Mouse (Mus musculus): ENCODE measurements at regions not wholly inside any gene's neighbourhood (a gene's known extent, or its start where the extent isn't known, plus 50 kb on each side); places are given as distances from the start of the nearest gene placed in this dataset.

DNA sequence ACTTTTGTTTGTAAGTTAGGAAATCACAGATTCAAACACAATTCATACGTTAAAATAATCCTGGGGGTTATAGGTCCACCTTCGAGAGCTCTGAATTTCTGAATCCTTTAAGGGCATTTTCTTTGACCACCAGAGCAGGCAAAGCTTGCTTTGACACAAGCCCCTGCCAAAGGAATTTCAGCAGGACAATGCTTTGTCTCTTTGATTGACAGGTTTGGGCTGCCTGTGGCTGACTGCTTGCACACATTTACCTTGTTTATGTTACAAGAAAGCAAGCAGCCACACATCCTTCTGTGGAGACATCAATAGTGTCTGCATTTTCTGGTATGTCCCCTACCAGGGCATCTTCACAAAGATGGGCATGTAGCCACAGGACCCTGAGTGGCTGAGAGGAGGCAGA, 228.5 kb downstream of the Dcdc2c start:
- WGBS: 45% methylated on average over 2 of the region's 2 CpGs

DNA sequence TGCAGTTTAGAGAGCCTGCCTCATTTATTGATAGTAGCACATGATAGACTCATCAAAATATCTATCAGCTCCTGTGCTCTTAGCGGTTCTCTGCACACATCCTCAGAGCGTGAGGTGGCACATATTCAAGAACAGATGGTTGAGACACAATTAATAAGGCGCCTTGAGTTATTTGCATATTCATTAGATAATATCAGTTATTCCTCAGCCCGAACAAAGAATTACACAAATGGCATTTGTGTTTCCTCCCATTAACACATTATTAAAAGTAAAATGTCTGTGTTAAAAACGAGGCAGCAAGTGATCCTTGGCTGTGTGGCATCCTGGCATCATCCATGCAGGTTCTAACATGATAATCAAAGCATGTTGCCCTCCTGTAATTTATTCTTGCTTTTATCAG, 243.0 kb downstream of the Dcdc2c start:
- TF ChIP-seq EP300 (optimal IDR thresholded peaks at IDR 0.05) (no peak), CTCF (IDR thresholded peaks at IDR 0.05; ENCODE audit: low read depth) (no peak)
- H3K27me3 ChIP-seq (ENCODE audit: control insufficient read depth, insufficient read depth, low read length): no peaks in the 10 kb centered on the region
- WGBS: 76% methylated on average over 5 of the region's 5 CpGs
- DNase-seq (ENCODE audit: low spot score) (no peak), ATAC-seq (ENCODE audit: low FRiP score, low TSS enrichment) (no peak)
- no peak overlapping the region for H3K27ac ChIP-seq (replicated peaks)
- H3K4me1 ChIP-seq (replicated peaks; ENCODE audit: control insufficient read depth, insufficient read depth): no peaks in the 10 kb centered on the region
- H3K9me3 ChIP-seq (ENCODE audit: control insufficient read depth, low read length): no peaks in the 10 kb centered on the region
- no peak overlapping the region for H3K4me3 ChIP-seq (ENCODE audit: low read depth, low read length)
- H3K36me3 ChIP-seq (ENCODE audit: control insufficient read depth, insufficient read depth, low read length): no peaks in the 10 kb centered on the region
- no peak overlapping the region for H3K9ac ChIP-seq (ENCODE audit: low read length)
- no peak overlapping the region for H3K4me2 ChIP-seq (replicated peaks; ENCODE audit: low read depth)

More for the DNA sequence above, 228.5 kb downstream of the Dcdc2c start:
- DNase-seq (ENCODE audit: low spot score) (no peak), ATAC-seq (ENCODE audit: low FRiP score, low TSS enrichment) (no peak)
- no peak overlapping the region for H3K27ac ChIP-seq (replicated peaks)
- no peaks in the 10 kb centered on the region for H3K36me3 ChIP-seq (ENCODE audit: control insufficient read depth, insufficient read depth, low read length)
- H3K4me2 ChIP-seq (replicated peaks; ENCODE audit: low read depth): no peak overlapping the region
- no peaks in the 10 kb centered on the region for H3K9me3 ChIP-seq (ENCODE audit: control insufficient read depth, low read length)
- no peak overlapping the region for H3K4me3 ChIP-seq (ENCODE audit: low read depth, low read length)
- no peak for TF ChIP-seq CTCF (IDR thresholded peaks at IDR 0.05; ENCODE audit: low read depth)
- no peak overlapping the region for H3K9ac ChIP-seq (ENCODE audit: low read length)
- H3K4me1 ChIP-seq (replicated peaks; ENCODE audit: control insufficient read depth, insufficient read depth): no peaks in the 10 kb centered on the region
- H3K27me3 ChIP-seq (ENCODE audit: control insufficient read depth, insufficient read depth, low read length): no peaks in the 10 kb centered on the region

- TF ChIP-seq CTCF (IDR thresholded peaks at IDR 0.05; ENCODE audit: low read depth) (no peak), EP300 (optimal IDR thresholded peaks at IDR 0.05) (no peak)
- H3K4me1 ChIP-seq (replicated peaks; ENCODE audit: control insufficient read depth, insufficient read depth): no peaks in the 10 kb centered on the region
- H3K27ac ChIP-seq (replicated peaks): no peak overlapping the region
- no peaks in the 10 kb centered on the region for H3K36me3 ChIP-seq (ENCODE audit: control insufficient read depth, insufficient read depth, low read length)
- ATAC-seq (ENCODE audit: low FRiP score, low TSS enrichment) (no peak), DNase-seq (ENCODE audit: low spot score) (no peak)
- H3K9ac ChIP-seq (ENCODE audit: low read length): no peak overlapping the region
- no peak overlapping the region for H3K4me3 ChIP-seq (ENCODE audit: low read depth, low read length)
- 71% methylated on average over 2 of the region's 2 CpGs for WGBS
- H3K9me3 ChIP-seq (ENCODE audit: control insufficient read depth, low read length): no peaks in the 10 kb centered on the region
- H3K4me2 ChIP-seq (replicated peaks; ENCODE audit: low read depth): no peak overlapping the region
- H3K27me3 ChIP-seq (ENCODE audit: control insufficient read depth, insufficient read depth, low read length): no peaks in the 10 kb centered on the region
These were observed 250.1 kb downstream of the Dcdc2c start for GRCm38 (mm10) chr12:28302038-28302581.

DNA sequence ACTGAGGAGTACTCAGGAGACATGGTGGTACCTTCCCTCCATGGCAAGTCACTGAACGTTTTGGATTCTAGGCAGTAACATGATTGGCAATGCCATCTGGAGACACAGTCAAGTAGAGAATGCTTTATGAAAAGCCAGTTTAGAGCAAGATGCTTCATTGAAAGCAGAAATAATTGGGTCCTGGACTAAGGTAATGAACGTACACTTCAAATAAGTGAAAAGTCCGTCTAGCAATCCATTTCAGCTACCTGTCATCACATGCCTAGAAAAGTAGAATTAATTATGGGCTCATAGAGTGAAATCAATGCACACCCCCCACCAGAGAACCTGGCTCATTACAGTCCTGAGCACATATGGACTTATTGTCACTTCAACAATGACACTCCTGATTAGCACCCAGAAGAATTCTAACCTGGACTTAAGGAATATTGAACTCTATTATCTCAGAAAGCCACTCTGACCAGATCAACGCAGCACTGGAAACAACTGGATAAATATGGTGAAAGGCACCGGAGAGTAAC, 263.8 kb downstream of the Dcdc2c start:
- Histone ChIP-seq H3K4me3 (ENCODE audit: low read depth, low read length) (no peak overlapping the region), H3K9ac (ENCODE audit: low read length) (no peak overlapping the region), H3K4me1 (replicated peaks; ENCODE audit: control insufficient read depth, insufficient read depth) (no peaks in the 10 kb centered on the region), H3K4me2 (replicated peaks; ENCODE audit: low read depth) (no peak overlapping the region), H3K27ac (replicated peaks) (no peak overlapping the region), H3K27me3 (ENCODE audit: control insufficient read depth, insufficient read depth, low read length) (no peaks in the 10 kb centered on the region), H3K9me3 (ENCODE audit: control insufficient read depth, low read length) (no peaks in the 10 kb centered on the region), H3K36me3 (ENCODE audit: control insufficient read depth, insufficient read depth, low read length) (no peaks in the 10 kb centered on the region)
- ATAC-seq (ENCODE audit: low FRiP score, low TSS enrichment) (no peak), DNase-seq (ENCODE audit: low spot score) (no peak)
- TF ChIP-seq EP300 (optimal IDR thresholded peaks at IDR 0.05) (no peak), CTCF (IDR thresholded peaks at IDR 0.05; ENCODE audit: low read depth) (no peak)
- WGBS: 82% methylated on average over 5 of the region's 5 CpGs

DNA sequence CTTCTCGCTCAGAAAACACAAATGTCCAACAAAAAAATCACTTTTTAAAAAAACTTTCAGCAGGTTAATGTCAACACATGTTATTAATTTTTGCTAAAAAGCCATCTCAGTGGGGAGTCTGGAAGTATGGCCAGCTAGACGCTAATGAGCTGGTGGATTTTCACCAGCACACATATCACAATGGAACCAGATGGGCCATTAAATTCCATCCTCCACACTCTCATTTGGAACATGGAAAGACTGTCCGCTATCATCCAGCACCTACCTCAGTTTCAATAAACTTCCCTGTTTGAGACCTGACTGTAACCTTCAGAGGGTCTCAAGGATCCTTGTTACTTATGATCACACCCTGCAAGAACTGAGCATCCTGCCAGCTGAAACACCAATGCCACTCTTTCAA, 296.7 kb downstream of the Dcdc2c start:
- TF ChIP-seq CTCF (IDR thresholded peaks at IDR 0.05; ENCODE audit: low read depth) (no peak), EP300 (optimal IDR thresholded peaks at IDR 0.05) (no peak)
- DNase-seq (ENCODE audit: low spot score): no peak
- no peak overlapping the region for H3K9ac ChIP-seq (ENCODE audit: low read length)

DNA sequence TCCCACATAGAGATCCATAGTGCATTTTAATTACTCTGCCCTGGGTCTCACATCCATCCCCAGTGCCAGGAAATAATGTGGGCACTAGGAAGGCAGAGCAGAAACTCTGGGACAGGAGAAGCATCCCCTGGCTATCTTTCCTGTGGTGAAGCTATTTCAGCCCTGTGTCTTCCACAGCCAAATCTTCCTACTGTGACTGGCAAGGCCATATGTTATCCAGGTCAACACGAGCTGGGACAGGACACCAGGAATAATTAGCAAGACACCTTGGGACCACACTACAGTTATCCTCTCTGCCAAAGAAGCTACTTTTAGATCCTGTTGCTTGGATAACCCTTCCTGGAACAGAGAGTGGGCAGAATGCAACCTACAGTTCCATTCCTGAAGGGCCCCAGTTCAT, 301.7 kb downstream of the Dcdc2c start:
- ATAC-seq (ENCODE audit: low FRiP score, low TSS enrichment): no peak
- no peak overlapping the region for H3K4me2 ChIP-seq (replicated peaks; ENCODE audit: low read depth)
- no peaks in the 10 kb centered on the region for H3K9me3 ChIP-seq (ENCODE audit: control insufficient read depth, low read length)
- 75% methylated on average over 1 of the region's 1 CpGs for WGBS
- H3K36me3 ChIP-seq (ENCODE audit: control insufficient read depth, insufficient read depth, low read length): no peaks in the 10 kb centered on the region
- no peak overlapping the region for H3K27ac ChIP-seq (replicated peaks)
- no peak overlapping the region for H3K4me3 ChIP-seq (ENCODE audit: low read depth, low read length)
- no peak overlapping the region for H3K9ac ChIP-seq (ENCODE audit: low read length)
- TF ChIP-seq CTCF (IDR thresholded peaks at IDR 0.05; ENCODE audit: low read depth): no peak
- TF ChIP-seq EP300 (optimal IDR thresholded peaks at IDR 0.05): no peak
- H3K4me1 ChIP-seq (replicated peaks; ENCODE audit: control insufficient read depth, insufficient read depth): no peaks in the 10 kb centered on the region
- no peaks in the 10 kb centered on the region for H3K27me3 ChIP-seq (ENCODE audit: control insufficient read depth, insufficient read depth, low read length)
- DNase-seq (ENCODE audit: low spot score): no peak

More for the DNA sequence above, 296.7 kb downstream of the Dcdc2c start:
- no peaks in the 10 kb centered on the region for H3K36me3 ChIP-seq (ENCODE audit: control insufficient read depth, insufficient read depth, low read length)
- no peak overlapping the region for H3K27ac ChIP-seq (replicated peaks)
- H3K9me3 ChIP-seq (ENCODE audit: control insufficient read depth, low read length): no peaks in the 10 kb centered on the region
- H3K27me3 ChIP-seq (ENCODE audit: control insufficient read depth, insufficient read depth, low read length): no peaks in the 10 kb centered on the region
- no peaks in the 10 kb centered on the region for H3K4me1 ChIP-seq (replicated peaks; ENCODE audit: control insufficient read depth, insufficient read depth)
- WGBS: 62% methylated on average over 3 of the region's 3 CpGs
- H3K4me2 ChIP-seq (replicated peaks; ENCODE audit: low read depth): no peak overlapping the region
- ATAC-seq (ENCODE audit: low FRiP score, low TSS enrichment): no peak
- H3K4me3 ChIP-seq (ENCODE audit: low read depth, low read length): no peak overlapping the region

Data from stomach, postnatal 0 days (tissue).